Mouse (Mus musculus) heart, postnatal 0 days (tissue): ENCODE data around the gene Lta. TPM values are rescaled to one million over a fixed set of nuclear protein-coding genes. Genes with fewer than 3 reads are reported as not detected.

Experiments used
- ATAC-seq: fragments of 200-750 bp; cut with Nextera tagmentation; 2 replicates; pipeline ENCODE4 v1.8.0; 2017; ENCODE audit warnings: low read depth, moderate number of reproducible peaks, moderate library complexity; ENCODE audit not compliant: insufficient read depth
- DNase-seq: peaks from one replicate; pipeline ENCODE4 v3.0.0-alpha.2; 2016; ENCODE audit warnings: low spot score
- H3K27ac ChIP-seq: fragments of 300-500 bp; sonication (generic); 2 replicates; pipeline ENCODE4 v1.5.1; 2014; ENCODE audit warnings: low read depth, mild to moderate bottlenecking
- H3K27me3 ChIP-seq: fragments of 300-500 bp; sonication (generic); 2 replicates; pipeline ENCODE4 v1.6.1; 2014; ENCODE audit warnings: low read length, mixed read lengths; ENCODE audit not compliant: control insufficient read depth, insufficient read depth
- H3K36me3 ChIP-seq: fragments of 300-500 bp; sonication (generic); replicated peaks from 2 replicates; pipeline ENCODE4 v1.6.1; 2014; ENCODE audit warnings: low read length, mixed read lengths; ENCODE audit not compliant: control insufficient read depth, insufficient read depth
- H3K4me1 ChIP-seq: fragments of 300-500 bp; sonication (generic); 2 replicates; pipeline ENCODE4 v1.6.1; 2014; ENCODE audit warnings: antibody characterized with exemption; ENCODE audit not compliant: control insufficient read depth, insufficient read depth
- H3K4me2 ChIP-seq: fragments of 300-500 bp; sonication (generic); 2 replicates; pipeline ENCODE4 v1.6.1; 2014; ENCODE audit warnings: low read depth, mild to moderate bottlenecking, low read length, moderate library complexity
- H3K4me3 ChIP-seq: fragments of 300-500 bp; sonication (generic); 2 replicates; pipeline ENCODE4 v1.5.1; 2014; ENCODE audit warnings: low read depth, low read length
- H3K9ac ChIP-seq: fragments of 300-500 bp; sonication (generic); replicated peaks from 2 replicates; pipeline ENCODE4 v1.6.1; 2014; ENCODE audit warnings: low read depth, low read length, mixed read lengths
- H3K9me3 ChIP-seq: fragments of 300-500 bp; sonication (generic); replicated peaks from 2 replicates; pipeline ENCODE4 v1.6.1; 2016; ENCODE audit warnings: low read length; ENCODE audit not compliant: control insufficient read depth
- CTCF ChIP-seq: IDR thresholded peaks from 2 replicates; pipeline ENCODE4 v1.5.1; 2016; ENCODE audit warnings: antibody characterized with exemption, control low read depth, low read depth
- EP300 ChIP-seq: IDR thresholded peaks from 2 replicates; pipeline ENCODE4 v1.6.1; 2016; ENCODE audit warnings: antibody characterized with exemption, low read depth
- WGBS: fragments of 180-500 bp; shearing (Covaris S2); extraction: QIAGEN DNeasy Blood & Tissue Kit; methylation state at CpG from one replicate; pipeline ENCODE4 v1.1.7; 2014; 5-methylcytosine and 5-hydroxymethylcytosine counted together
- polyA plus RNA-seq: library from polyadenylated mRNA; unstranded; fragments of >200 nt; fragmentation: Nextera tagmentation; extraction: Ambion mirVana; gene quantifications from 2 replicates; pipeline ENCODE4 v1.2.1, GENCODE M21; 2015
- total RNA-seq: library from RNA; depleted of rRNA; stranded (reverse); fragments of >200 nt; gene quantifications from 2 replicates; pipeline ENCODE4 v1.2.3, GENCODE M21; 2014; ENCODE audit warnings: low replicate concordance

The Lta gene
- total and polyA plus RNA-seq, 2 experiments from 2014 or later = not detected

GRCm38 (mm10) chr17:35180093-35180492 is 25.1 kb downstream of the Lta start:
- Histone ChIP-seq H3K27me3 (no peaks in the 10 kb centered on the region), H3K4me2 (no peak overlapping the region), H3K9me3 (no peaks in the 10 kb centered on the region), H3K4me3 (no peak overlapping the region), H3K27ac (no peak overlapping the region), H3K36me3 (no peaks in the 10 kb centered on the region), H3K9ac (no peak overlapping the region), H3K4me1 (no peaks in the 10 kb centered on the region)
- WGBS = 78% methylated on average over 5 of the region's 5 CpGs
- no peak for DNase-seq
- TF ChIP-seq EP300 (no peak), CTCF (no peak)
- no peak for ATAC-seq

DNA sequence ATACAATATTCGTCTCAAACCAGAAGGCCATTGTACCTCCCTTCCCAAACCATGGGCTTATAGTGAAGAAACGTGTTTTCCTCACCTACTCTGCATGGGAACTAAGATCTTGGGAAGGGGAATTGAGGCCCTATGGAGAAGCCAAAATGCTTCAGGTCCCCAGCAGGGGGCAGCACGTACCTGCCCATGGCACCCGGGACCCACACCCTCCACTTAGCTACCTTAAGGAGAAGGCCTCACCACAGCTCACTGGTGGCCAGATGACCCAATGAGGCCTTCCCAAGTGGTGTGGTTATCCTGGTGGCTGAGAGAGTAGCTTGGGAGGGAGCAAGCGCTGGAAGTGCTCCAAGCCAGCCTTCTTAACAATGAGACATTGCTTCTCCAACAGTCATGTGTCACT is 26.6 kb downstream of the Lta start:
- 6% methylated on average over 5 of the region's 5 CpGs for WGBS

DNA sequence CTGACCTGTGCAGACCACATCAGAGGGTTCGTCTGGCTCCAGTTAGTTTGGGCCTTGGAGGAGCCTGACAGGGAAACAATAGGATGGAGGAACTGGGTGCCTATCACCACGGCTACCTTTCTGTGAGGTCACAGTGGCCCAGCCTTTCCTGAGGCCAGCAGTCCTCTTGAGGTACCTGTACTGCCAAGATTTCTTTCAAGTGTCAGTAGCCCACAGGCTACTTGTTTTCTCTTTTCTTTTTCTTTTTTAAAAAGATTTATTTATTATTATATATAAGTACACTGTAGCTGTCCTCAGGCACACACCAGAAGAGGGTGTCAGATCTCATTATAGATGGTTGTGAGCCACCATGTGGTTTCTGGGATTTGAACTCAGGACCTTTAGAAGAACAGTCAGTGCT is 29.2 kb downstream of the Lta start, which contains the start of gene Aif1:
Gene Aif1 (minus strand): TSS at position 101 of the 400 bp plus-strand sequence.
- 70% methylated on average over 2 of the region's 2 CpGs for WGBS
- no peak within 1 kb of the TSS for H3K4me3 ChIP-seq

More for the DNA sequence above, 26.6 kb downstream of the Lta start:
- Histone ChIP-seq H3K27me3 (no peaks in the 10 kb centered on the region), H3K4me1 (no peaks in the 10 kb centered on the region), H3K36me3 (no peaks in the 10 kb centered on the region), H3K4me2 (no peak overlapping the region), H3K27ac (no peak overlapping the region), H3K9me3 (no peaks in the 10 kb centered on the region), H3K9ac (no peak overlapping the region), H3K4me3 (no peak overlapping the region)
- ATAC-seq = peak; percentile 71
- DNase-seq = peak; percentile 81
- TF ChIP-seq CTCF = peak; percentile 86
- TF ChIP-seq EP300 = no peak

GRCm38 (mm10) chr17:35175382-35175781 is 29.8 kb downstream of the Lta start:
- DNase-seq = no peak
- no peak overlapping the region for H3K4me2 ChIP-seq
- no peaks in the 10 kb centered on the region for H3K36me3 ChIP-seq
- TF ChIP-seq CTCF (no peak), EP300 (no peak)
- no peaks in the 10 kb centered on the region for H3K4me1 ChIP-seq
- ATAC-seq = no peak
- H3K9me3 ChIP-seq = no peaks in the 10 kb centered on the region
- no peak overlapping the region for H3K4me3 ChIP-seq
- no peaks in the 10 kb centered on the region for H3K27me3 ChIP-seq
- no peak overlapping the region for H3K27ac ChIP-seq
- 75% methylated on average over 6 of the region's 6 CpGs for WGBS
- no peak overlapping the region for H3K9ac ChIP-seq

More for the DNA sequence above, 29.2 kb downstream of the Lta start, which contains the start of gene Aif1:
- DNase-seq (no peak), ATAC-seq (no peak)
- H3K9me3 ChIP-seq = no peaks in the 10 kb centered on the region
- no peaks in the 10 kb centered on the region for H3K27me3 ChIP-seq
- H3K4me2 ChIP-seq = no peak within 1 kb of the TSS
- H3K4me1 ChIP-seq = no peaks in the 10 kb centered on the region
- no peak within 1 kb of the TSS for H3K27ac ChIP-seq
- TF ChIP-seq EP300 (no peak), CTCF (no peak)
- H3K9ac ChIP-seq = no peak within 1 kb of the TSS
- no peaks in the 10 kb centered on the region for H3K36me3 ChIP-seq

DNA sequence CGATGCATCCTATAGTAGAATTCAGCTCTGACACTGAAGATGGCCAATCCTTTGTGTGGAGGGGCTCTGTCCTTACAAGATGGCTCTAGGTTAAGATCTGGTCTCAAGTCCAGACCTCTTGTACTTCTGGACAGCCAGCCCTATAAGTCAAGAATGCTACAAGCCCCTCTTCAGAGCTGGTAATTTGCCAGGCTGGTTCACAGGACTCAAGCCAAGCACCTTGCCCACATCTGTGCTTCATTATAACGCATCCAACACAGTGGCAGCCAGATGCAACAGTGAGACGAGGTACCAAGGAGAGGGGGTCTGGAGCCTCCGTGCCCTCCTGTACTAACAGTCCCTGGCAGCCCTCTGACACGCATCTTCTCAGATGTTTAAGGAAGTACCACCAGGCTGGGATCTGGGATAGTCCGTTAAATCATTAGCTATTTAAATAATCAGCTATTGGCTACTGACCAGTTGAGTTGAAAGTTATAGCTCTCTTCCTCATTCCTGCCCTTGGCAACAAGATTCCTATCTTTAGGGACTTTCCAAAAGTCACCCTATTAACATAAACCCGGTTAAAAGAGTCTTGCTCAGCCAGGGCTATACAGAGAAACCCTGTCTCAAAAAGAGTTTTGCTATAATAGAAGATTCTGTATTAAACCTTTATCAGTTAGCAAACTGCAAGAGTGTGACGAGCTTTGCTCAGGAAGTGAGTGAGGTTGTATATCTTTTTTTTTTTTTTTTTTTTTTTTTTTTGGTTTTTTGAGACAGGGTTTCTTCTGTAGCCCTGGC is 30.8 kb downstream of the Lta start:
- Histone ChIP-seq H3K9me3 (no peaks in the 10 kb centered on the region), H3K27ac (no peak overlapping the region), H3K9ac (no peak overlapping the region), H3K4me3 (no peak overlapping the region), H3K4me1 (no peaks in the 10 kb centered on the region), H3K27me3 (no peaks in the 10 kb centered on the region), H3K4me2 (no peak overlapping the region), H3K36me3 (no peaks in the 10 kb centered on the region)
- WGBS = 59% methylated on average over 8 of the region's 8 CpGs
- no peak for DNase-seq
- ATAC-seq = no peak
- TF ChIP-seq CTCF = no peak
- TF ChIP-seq EP300 = no peak

DNA sequence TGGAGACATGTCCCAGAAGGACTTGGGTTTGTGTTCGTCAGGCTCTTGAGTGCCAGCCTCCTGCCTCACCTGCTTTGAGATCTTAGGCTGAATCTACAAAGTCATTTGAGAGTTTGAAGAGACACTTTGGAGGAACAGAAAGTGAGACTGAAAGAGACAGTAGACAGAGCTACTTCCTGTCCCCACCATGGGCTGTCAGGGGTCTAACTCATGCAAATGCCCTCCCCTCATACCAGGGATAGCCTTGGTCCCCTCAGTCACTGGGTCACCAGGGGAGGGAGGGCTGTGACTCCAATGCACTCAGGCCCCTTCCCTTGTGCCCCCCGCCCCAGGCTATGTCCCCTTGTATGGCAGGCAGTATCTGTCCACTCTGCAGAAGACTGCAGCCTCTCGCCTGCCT is 31.8 kb downstream of the Lta start:
- no peak for TF ChIP-seq CTCF
- no peak for ATAC-seq
- WGBS = 52% methylated on average over 3 of the region's 3 CpGs

More for the DNA sequence above, 31.8 kb downstream of the Lta start:
- Histone ChIP-seq H3K27ac (peak overlapping the region; percentile 25; the same call in 1 of the 2 replicates), H3K36me3 (no peaks in the 10 kb centered on the region), H3K27me3 (no peaks in the 10 kb centered on the region), H3K9me3 (no peaks in the 10 kb centered on the region), H3K4me3 (no peak overlapping the region), H3K9ac (no peak overlapping the region), H3K4me2 (no peak overlapping the region), H3K4me1 (no peaks in the 10 kb centered on the region)
- no peak for DNase-seq
